Mouse (Mus musculus) hindbrain, embryonic 15.5 days (tissue): ENCODE data around the gene Pogz. TPM values are rescaled to one million over a fixed set of nuclear protein-coding genes. Genes with fewer than 3 reads are reported as not detected.

Experiments
- ATAC-seq: fragments of 200-750 bp; cut with Nextera tagmentation; 2 replicates; pipeline ENCODE4 v1.8.0; 2017; ENCODE audit warnings: low read depth, moderate number of reproducible peaks, moderate TSS enrichment; ENCODE audit not compliant: low FRiP score
- H3K27ac ChIP-seq: fragments of 300-500 bp; sonication (generic); replicated peaks from 2 replicates; pipeline ENCODE4 v1.5.1; 2015; ENCODE audit warnings: mild to moderate bottlenecking, inconsistent platforms
- H3K27me3 ChIP-seq: fragments of 300-500 bp; sonication (generic); 2 replicates; pipeline ENCODE4 v1.6.1; 2015; ENCODE audit warnings: control low read depth, inconsistent platforms
- H3K36me3 ChIP-seq: fragments of 300-500 bp; sonication (generic); 2 replicates; pipeline ENCODE4 v1.6.1; 2015; ENCODE audit warnings: control low read depth, inconsistent platforms
- H3K4me1 ChIP-seq: fragments of 300-500 bp; sonication (generic); replicated peaks from 2 replicates; pipeline ENCODE4 v1.6.1; 2015; ENCODE audit warnings: control low read depth, inconsistent platforms
- H3K4me2 ChIP-seq: fragments of 300-500 bp; sonication (generic); 2 replicates; pipeline ENCODE4 v1.6.1; 2015; ENCODE audit warnings: moderate library complexity, mild to moderate bottlenecking, inconsistent platforms
- H3K4me3 ChIP-seq: fragments of 300-500 bp; sonication (generic); 2 replicates; pipeline ENCODE4 v1.5.1; 2015; ENCODE audit warnings: mild to moderate bottlenecking, inconsistent platforms
- H3K9ac ChIP-seq: fragments of 300-500 bp; sonication (generic); 2 replicates; pipeline ENCODE4 v1.6.1; 2015; ENCODE audit warnings: inconsistent platforms
- H3K9me3 ChIP-seq: fragments of 300-500 bp; sonication (generic); 2 replicates; pipeline ENCODE4 v1.6.1; 2016; ENCODE audit warnings: control low read depth, inconsistent platforms
- WGBS: fragments of 180-500 bp; shearing (Covaris S2); methylation state at CpG from one replicate; pipeline ENCODE4 v1.1.7; 2015; 5-methylcytosine and 5-hydroxymethylcytosine counted together
- polyA plus RNA-seq: library from polyadenylated mRNA; unstranded; fragments of >200 nt; fragmentation: Nextera tagmentation; extraction: Ambion mirVana; gene quantifications from 2 replicates; pipeline ENCODE4 v1.2.1, GENCODE M21; 2015

Pogz gene
- polyA plus RNA-seq, 1 experiment from 2014 or later, result 21.1 TPM

- Histone ChIP-seq H3K4me2 (no peak overlapping the region), H3K4me3 (no peak overlapping the region), H3K4me1 (peaks cover 25% of the 10 kb centered on the region), H3K27ac (no peak overlapping the region), H3K9ac (no peak overlapping the region), H3K27me3 (no peaks in the 10 kb centered on the region), H3K9me3 (no peaks in the 10 kb centered on the region), H3K36me3 (no peaks in the 10 kb centered on the region)
- 83% methylated on average over 3 of the region's 3 CpGs for WGBS
- ATAC-seq, result no peak
Observed at GRCm38 (mm10) chr3:94835396-94835795, 2.0 kb upstream of the Pogz start.

- Histone ChIP-seq H3K36me3 (no peaks in the 10 kb centered on the region), H3K9ac (peak overlapping the region; percentile 87), H3K27me3 (no peaks in the 10 kb centered on the region), H3K4me2 (peak overlapping the region; percentile 73), H3K9me3 (no peaks in the 10 kb centered on the region), H3K4me1 (peaks cover 28% of the 10 kb centered on the region), H3K4me3 (peak overlapping the region; percentile 53), H3K27ac (peak overlapping the region; percentile 100)
- ATAC-seq, result peak; percentile 84
- WGBS, result under 1% methylated on average over 50 of the region's 62 CpGs
Observed at GRCm38 (mm10) chr3:94837959-94838496, 661 bp downstream of the Pogz start.

- ATAC-seq, result no peak
- Histone ChIP-seq H3K4me1 (peaks cover 28% of the 10 kb centered on the region), H3K4me2 (peak overlapping the region; percentile 73), H3K4me3 (peak overlapping the region; percentile 53), H3K36me3 (no peaks in the 10 kb centered on the region), H3K9ac (peak overlapping the region; percentile 87), H3K27me3 (no peaks in the 10 kb centered on the region), H3K9me3 (no peaks in the 10 kb centered on the region), H3K27ac (peak overlapping the region; percentile 100)
- whole genome bisulfite sequencing, result 11% methylated on average over 9 of the region's 9 CpGs
Observed at GRCm38 (mm10) chr3:94838631-94839030, 1.3 kb downstream of the Pogz start.

GRCm38 (mm10) chr3:94839101-94839500 lies 1.7 kb downstream of the Pogz start:
- Histone ChIP-seq H3K4me1 (peaks cover 31% of the 10 kb centered on the region), H3K27ac (peak overlapping the region; percentile 100), H3K9me3 (no peaks in the 10 kb centered on the region), H3K27me3 (no peaks in the 10 kb centered on the region), H3K4me3 (peak overlapping the region; percentile 53), H3K9ac (peak overlapping the region; percentile 87), H3K4me2 (peak overlapping the region; percentile 73), H3K36me3 (no peaks in the 10 kb centered on the region)
- no peak for ATAC-seq
- 71% methylated on average over 5 of the region's 5 CpGs for whole genome bisulfite sequencing

- WGBS, result 94% methylated on average over 2 of the region's 2 CpGs
- H3K4me2 ChIP-seq, result no peak overlapping the region
Observed at GRCm38 (mm10) chr3:94847382-94847781, 10.0 kb downstream of the Pogz start.

DNA sequence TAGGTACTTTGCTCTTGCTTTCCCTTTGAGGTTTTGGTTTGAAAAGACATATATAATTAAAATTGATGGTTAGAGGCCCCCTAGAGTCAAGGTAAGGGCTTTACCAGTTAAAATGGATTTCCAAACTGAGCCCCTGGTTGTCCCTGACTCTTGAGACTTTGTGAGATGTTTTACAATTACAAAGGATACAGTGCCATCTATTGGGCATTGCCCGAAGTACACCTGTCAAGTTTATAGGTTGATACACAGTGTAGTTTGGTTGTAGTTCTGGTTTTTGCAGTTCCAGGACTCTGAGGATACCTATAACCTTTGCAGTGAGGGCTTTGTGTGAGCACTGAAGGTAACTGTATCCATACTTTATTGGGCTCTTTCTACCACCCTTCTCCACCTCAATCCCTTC lies 12.0 kb downstream of the Pogz start:
- 19% methylated on average over 1 of the region's 1 CpGs for WGBS
- Histone ChIP-seq H3K4me1 (peaks cover 14% of the 10 kb centered on the region; the same call in 1 of the 2 replicates), H3K27me3 (no peaks in the 10 kb centered on the region), H3K9me3 (no peaks in the 10 kb centered on the region), H3K27ac (no peak overlapping the region), H3K4me2 (no peak overlapping the region), H3K36me3 (peaks cover 5% of the 10 kb centered on the region), H3K4me3 (no peak overlapping the region), H3K9ac (no peak overlapping the region)
- ATAC-seq, result peak; percentile 52; the same call in 1 of the 2 replicates

More at GRCm38 (mm10) chr3:94847382-94847781, 10.0 kb downstream of the Pogz start:
- Histone ChIP-seq H3K9ac (no peak overlapping the region), H3K36me3 (no peaks in the 10 kb centered on the region), H3K4me1 (peaks cover 17% of the 10 kb centered on the region; the same call in 1 of the 2 replicates), H3K27me3 (no peaks in the 10 kb centered on the region), H3K27ac (no peak overlapping the region), H3K4me3 (no peak overlapping the region), H3K9me3 (no peaks in the 10 kb centered on the region)
- ATAC-seq, result no peak

DNA sequence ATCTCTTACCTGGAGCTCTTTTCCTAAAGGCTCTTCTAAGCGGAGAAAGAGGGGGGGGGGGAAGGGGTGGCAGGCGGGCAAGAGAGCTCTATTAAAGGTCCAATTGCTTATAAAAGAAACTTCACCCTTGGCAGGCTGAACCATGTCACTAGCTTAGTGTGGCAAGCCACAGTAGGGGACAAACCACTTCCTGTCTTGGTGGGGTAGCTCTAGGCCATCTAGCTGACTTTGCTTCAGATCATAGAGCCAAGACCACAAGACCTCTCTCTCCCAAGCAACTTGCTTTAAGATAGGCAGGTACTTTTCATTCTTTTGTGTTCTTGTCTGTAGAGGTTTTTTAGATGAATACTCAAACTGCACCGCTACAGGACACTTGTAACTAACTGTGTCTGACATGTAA lies 14.4 kb downstream of the Pogz start:
- H3K4me1 ChIP-seq, result 0 out of 2 replicates have a peak, but pooled peaks cover 7% of the 10 kb centered on the region
- peaks cover 22% of the 10 kb centered on the region for H3K36me3 ChIP-seq
- no peak overlapping the region for H3K4me2 ChIP-seq
- no peaks in the 10 kb centered on the region for H3K27me3 ChIP-seq
- H3K9ac ChIP-seq, result no peak overlapping the region
- H3K4me3 ChIP-seq, result no peak overlapping the region
- no peak overlapping the region for H3K27ac ChIP-seq
- H3K9me3 ChIP-seq, result no peaks in the 10 kb centered on the region
- no peak for ATAC-seq
- 65% methylated on average over 3 of the region's 3 CpGs for WGBS

DNA sequence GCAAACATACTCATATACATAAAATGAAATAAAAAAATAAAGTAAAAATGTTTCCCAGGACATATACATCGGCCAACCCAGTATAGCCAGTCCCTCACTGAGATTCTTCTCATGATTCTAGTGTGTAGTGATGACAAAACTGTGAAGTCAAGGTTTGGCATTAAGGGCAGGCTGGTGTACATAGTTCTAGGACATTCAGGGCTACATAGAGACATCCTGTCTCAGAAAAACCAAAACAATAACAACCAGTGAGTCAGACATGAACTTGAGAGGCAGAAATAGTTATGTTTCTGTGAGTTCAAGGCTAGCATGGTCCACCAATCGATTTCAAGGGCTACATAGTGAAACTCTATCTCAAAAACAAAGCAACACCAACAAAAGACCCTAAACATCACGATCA lies 14.8 kb downstream of the Pogz start:
- peaks cover 26% of the 10 kb centered on the region for H3K36me3 ChIP-seq
- H3K4me3 ChIP-seq, result no peak overlapping the region
- 93% methylated on average over 3 of the region's 3 CpGs for WGBS
- no peak for ATAC-seq
- H3K4me2 ChIP-seq, result no peak overlapping the region
- no peaks in the 10 kb centered on the region for H3K9me3 ChIP-seq
- H3K27me3 ChIP-seq, result no peaks in the 10 kb centered on the region
- H3K27ac ChIP-seq, result no peak overlapping the region
- 0 out of 2 replicates have a peak, but pooled peaks cover 7% of the 10 kb centered on the region for H3K4me1 ChIP-seq
- no peak overlapping the region for H3K9ac ChIP-seq

GRCm38 (mm10) chr3:94859471-94859870 lies 22.1 kb downstream of the Pogz start:
- H3K36me3 ChIP-seq, result peaks cover 65% of the 10 kb centered on the region
- 84% methylated on average over 2 of the region's 2 CpGs for WGBS
- H3K27ac ChIP-seq, result no peak overlapping the region
- H3K9ac ChIP-seq, result no peak overlapping the region
- ATAC-seq, result no peak
- no peak overlapping the region for H3K4me3 ChIP-seq
- no peak overlapping the region for H3K4me2 ChIP-seq
- no peaks in the 10 kb centered on the region for H3K4me1 ChIP-seq
- H3K9me3 ChIP-seq, result no peaks in the 10 kb centered on the region
- no peaks in the 10 kb centered on the region for H3K27me3 ChIP-seq

GRCm38 (mm10) chr3:94869011-94869410 lies 31.6 kb downstream of the Pogz start:
- no peak for ATAC-seq
- H3K27me3 ChIP-seq, result no peaks in the 10 kb centered on the region
- no peak overlapping the region for H3K4me3 ChIP-seq
- H3K4me1 ChIP-seq, result no peaks in the 10 kb centered on the region
- no peaks in the 10 kb centered on the region for H3K9me3 ChIP-seq
- no peak overlapping the region for H3K9ac ChIP-seq
- no peak overlapping the region for H3K4me2 ChIP-seq
- H3K36me3 ChIP-seq, result peaks cover 77% of the 10 kb centered on the region
- WGBS, result 89% methylated on average over 3 of the region's 3 CpGs
- H3K27ac ChIP-seq, result no peak overlapping the region

DNA sequence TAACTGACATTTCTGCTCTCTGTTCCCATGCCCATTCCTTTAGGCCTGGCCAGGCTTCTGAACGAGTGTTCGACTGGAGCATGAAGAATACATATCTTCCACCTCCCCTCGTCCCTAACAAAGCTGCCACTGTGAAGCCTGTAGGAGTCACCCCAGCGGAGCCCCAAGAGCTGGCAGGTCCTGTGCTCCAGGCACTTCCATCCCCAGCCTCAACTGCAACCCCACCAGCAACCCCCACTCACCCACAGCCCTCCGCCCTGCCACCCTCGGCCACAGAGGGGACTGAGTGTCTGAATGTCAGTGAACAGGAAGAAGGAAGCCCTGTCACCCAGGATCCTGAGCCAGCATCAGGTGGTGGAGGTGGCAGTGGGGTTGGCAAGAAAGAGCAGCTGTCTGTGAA lies 41.3 kb downstream of the Pogz start:
- Histone ChIP-seq H3K9me3 (no peaks in the 10 kb centered on the region), H3K27me3 (no peaks in the 10 kb centered on the region), H3K4me1 (no peaks in the 10 kb centered on the region), H3K4me2 (no peak overlapping the region), H3K36me3 (peaks cover 96% of the 10 kb centered on the region), H3K4me3 (no peak overlapping the region), H3K27ac (no peak overlapping the region), H3K9ac (no peak overlapping the region)
- no peak for ATAC-seq
- 92% methylated on average over 6 of the region's 6 CpGs for WGBS

- Histone ChIP-seq H3K9ac (no peak overlapping the region), H3K36me3 (peaks cover 79% of the 10 kb centered on the region), H3K4me2 (no peak overlapping the region), H3K4me1 (peaks cover 13% of the 10 kb centered on the region), H3K27ac (no peak overlapping the region), H3K4me3 (no peak overlapping the region), H3K27me3 (no peaks in the 10 kb centered on the region), H3K9me3 (no peaks in the 10 kb centered on the region)
- no peak for ATAC-seq
- 79% methylated on average over 4 of the region's 4 CpGs for WGBS
Observed at GRCm38 (mm10) chr3:94881840-94882239, 44.5 kb downstream of the Pogz start.

GRCm38 (mm10) chr3:94882579-94882978 lies 45.2 kb downstream of the Pogz start:
- Histone ChIP-seq H3K4me2 (no peak overlapping the region), H3K9ac (no peak overlapping the region), H3K9me3 (no peaks in the 10 kb centered on the region), H3K27me3 (no peaks in the 10 kb centered on the region), H3K36me3 (peaks cover 71% of the 10 kb centered on the region), H3K4me3 (no peak overlapping the region), H3K27ac (no peak overlapping the region), H3K4me1 (peaks cover 20% of the 10 kb centered on the region)
- WGBS, result 90% methylated on average over 3 of the region's 3 CpGs
- no peak for ATAC-seq
